Mouse (Mus musculus) cerebellum, adult 8-10 months (tissue): Measurements from ENCODE around the gene Toporsl.

Experiments used
- DNase-seq: peaks from one replicate; pipeline ENCODE4 v3.0.0; 2022

Toporsl gene

GRCm38 (mm10) chr4:52595927-52596326 lies at the start of gene Toporsl:
Toporsl (plus strand) TSS chr4:52596274.
- DNase-seq = no peak

- no peak for DNase-seq
Measured at GRCm38 (mm10) chr4:52557672-52558071, 38.4 kb upstream of the Toporsl start.

- DNase-seq = no peak
Measured at GRCm38 (mm10) chr4:52558080-52558479, 38.0 kb upstream of the Toporsl start.

GRCm38 (mm10) chr4:52563859-52564258 lies 32.2 kb upstream of the Toporsl start:
- no peak for DNase-seq

- no peak for DNase-seq
Measured at GRCm38 (mm10) chr4:52586194-52586734, 9.8 kb upstream of the Toporsl start.

- DNase-seq = no peak
Measured at GRCm38 (mm10) chr4:52593821-52594356, 2.2 kb upstream of the Toporsl start.

GRCm38 (mm10) chr4:52594632-52595031 lies 1.4 kb upstream of the Toporsl start:
- DNase-seq = no peak

- no peak for DNase-seq
Measured at GRCm38 (mm10) chr4:52598180-52598881, 2.3 kb downstream of the Toporsl start.

GRCm38 (mm10) chr4:52606923-52607322 lies 10.8 kb downstream of the Toporsl start:
- DNase-seq = no peak

GRCm38 (mm10) chr4:52634986-52635385 lies 38.9 kb downstream of the Toporsl start:
- no peak for DNase-seq

GRCm38 (mm10) chr4:52647791-52648190 lies 51.7 kb downstream of the Toporsl start:
- DNase-seq = no peak

- DNase-seq = no peak
Measured at GRCm38 (mm10) chr4:52659701-52660100, 63.6 kb downstream of the Toporsl start.

GRCm38 (mm10) chr4:52660701-52661117 lies 64.6 kb downstream of the Toporsl start:
- DNase-seq = no peak

GRCm38 (mm10) chr4:52661311-52661710 lies 65.2 kb downstream of the Toporsl start:
- no peak for DNase-seq
